Mouse (Mus musculus): ENCODE data around the gene Ctsz. TPM values are rescaled to one million over a fixed set of nuclear protein-coding genes. Genes with fewer than 3 reads are reported as not detected.

Ctsz gene
- polyA plus RNA-seq, 1 experiment from 2014 or later: 381 TPM

- no peak overlapping the region for H3K4me2 ChIP-seq (ENCODE audit: low read depth, low read length)
- no peak overlapping the region for H3K27ac ChIP-seq (ENCODE audit: low read length)
- H3K9me3 ChIP-seq (ENCODE audit: control insufficient read depth, low read length): no peaks in the 10 kb centered on the region
- H3K27me3 ChIP-seq (replicated peaks; ENCODE audit: control insufficient read depth, insufficient read depth, low read length): no peaks in the 10 kb centered on the region
- 73% methylated on average over 9 of the region's 9 CpGs for WGBS
- H3K4me1 ChIP-seq (ENCODE audit: control insufficient read depth, insufficient read depth, low read length): no peaks in the 10 kb centered on the region
- H3K9ac ChIP-seq (ENCODE audit: low read depth, low read length): no peak overlapping the region
- no peaks in the 10 kb centered on the region for H3K36me3 ChIP-seq (ENCODE audit: control insufficient read depth, insufficient read depth, low read length)
- no peak for ATAC-seq
- H3K4me3 ChIP-seq (ENCODE audit: low read length): no peak overlapping the region
These were observed 46.3 kb downstream of the Ctsz start for GRCm38 (mm10) chr2:174392554-174392953.

- no peak overlapping the region for H3K4me2 ChIP-seq (ENCODE audit: low read depth, low read length)
- no peak overlapping the region for H3K27ac ChIP-seq (ENCODE audit: low read length)
- no peak overlapping the region for H3K4me3 ChIP-seq (ENCODE audit: low read length)
- H3K9me3 ChIP-seq (ENCODE audit: control insufficient read depth, low read length): no peaks in the 10 kb centered on the region
- H3K4me1 ChIP-seq (ENCODE audit: control insufficient read depth, insufficient read depth, low read length): no peaks in the 10 kb centered on the region
- ATAC-seq: no peak
- no peak overlapping the region for H3K9ac ChIP-seq (ENCODE audit: low read depth, low read length)
- H3K36me3 ChIP-seq (ENCODE audit: control insufficient read depth, insufficient read depth, low read length): no peaks in the 10 kb centered on the region
- WGBS: 90% methylated on average over 3 of the region's 3 CpGs
- H3K27me3 ChIP-seq (replicated peaks; ENCODE audit: control insufficient read depth, insufficient read depth, low read length): no peaks in the 10 kb centered on the region
These were observed 46.9 kb downstream of the Ctsz start for GRCm38 (mm10) chr2:174391936-174392335.

GRCm38 (mm10) chr2:174381021-174381420, 57.8 kb downstream of the Ctsz start:
- H3K4me3 ChIP-seq (ENCODE audit: low read length): no peak overlapping the region
- H3K9ac ChIP-seq (ENCODE audit: low read depth, low read length): no peak overlapping the region
- no peak for ATAC-seq
- WGBS: 89% methylated on average over 9 of the region's 9 CpGs
- H3K36me3 ChIP-seq (ENCODE audit: control insufficient read depth, insufficient read depth, low read length): no peaks in the 10 kb centered on the region
- H3K27ac ChIP-seq (ENCODE audit: low read length): no peak overlapping the region
- no peaks in the 10 kb centered on the region for H3K9me3 ChIP-seq (ENCODE audit: control insufficient read depth, low read length)
- H3K4me2 ChIP-seq (ENCODE audit: low read depth, low read length): no peak overlapping the region
- no peaks in the 10 kb centered on the region for H3K4me1 ChIP-seq (ENCODE audit: control insufficient read depth, insufficient read depth, low read length)
- H3K27me3 ChIP-seq (replicated peaks; ENCODE audit: control insufficient read depth, insufficient read depth, low read length): no peaks in the 10 kb centered on the region

Other genes with a start within 250 kb of the Ctsz start
- 402 and 775 TPM in 2 replicates for gene Gnas, start 154.7 kb downstream of the Ctsz start, polyA plus RNA-seq (2015; fragmentation: Nextera tagmentation; extraction: Ambion mirVana)
- gene Gm20721, start 92.3 kb downstream of the Ctsz start, polyA plus RNA-seq (2015; fragmentation: Nextera tagmentation; extraction: Ambion mirVana): 37.0 and 98.1 TPM in 2 replicates
- gene Nelfcd, start 23.2 kb downstream of the Ctsz start, polyA plus RNA-seq (2015; fragmentation: Nextera tagmentation; extraction: Ambion mirVana): 72.5 and 81.3 TPM in 2 replicates
- gene Tubb1, start 11.7 kb upstream of the Ctsz start, polyA plus RNA-seq (2015; fragmentation: Nextera tagmentation; extraction: Ambion mirVana): 1.1 and 1.4 TPM in 2 replicates
- gene Atp5e, start 25.1 kb upstream of the Ctsz start, polyA plus RNA-seq (2015; fragmentation: Nextera tagmentation; extraction: Ambion mirVana): 775 and 798 TPM in 2 replicates
- 119 and 134 TPM in 2 replicates for gene Prelid3b, start 34.0 kb upstream of the Ctsz start, polyA plus RNA-seq (2015; fragmentation: Nextera tagmentation; extraction: Ambion mirVana)
- 0.01 and 0.04 TPM in 2 replicates for gene Zfp831, start 204.5 kb upstream of the Ctsz start, polyA plus RNA-seq (2015; fragmentation: Nextera tagmentation; extraction: Ambion mirVana)

All from intestine, embryonic 16.5 days (tissue).